Mouse (Mus musculus) heart, embryonic 13.5 days (tissue): ENCODE results near the gene Lgals1. TPM values are rescaled to one million over a fixed set of nuclear protein-coding genes. Genes with fewer than 3 reads are reported as not detected.
"Not testable (repeated sequence)": the region's sequence is repeated elsewhere in the genome, so short reads cannot be mapped to it uniquely, and the experiment has no call there.

Experiments
- ATAC-seq: fragments of 200-750 bp; cut with Nextera tagmentation; 2 replicates; pipeline ENCODE4 v1.8.0; 2017; ENCODE audit warnings: moderate TSS enrichment; ENCODE audit not compliant: insufficient number of reproducible peaks, low FRiP score, low TSS enrichment; ENCODE audit errors: extremely low read depth
- H3K27ac ChIP-seq: fragments of 300-500 bp; sonication (generic); replicated peaks from 2 replicates; pipeline ENCODE4 v1.5.1; 2015; ENCODE audit warnings: moderate library complexity, mild to moderate bottlenecking, inconsistent platforms
- H3K27me3 ChIP-seq: fragments of 300-500 bp; sonication (generic); replicated peaks from 2 replicates; pipeline ENCODE4 v1.6.1; 2015; ENCODE audit warnings: mild to moderate bottlenecking, inconsistent platforms
- H3K36me3 ChIP-seq: fragments of 300-500 bp; sonication (generic); 2 replicates; pipeline ENCODE4 v1.6.1; 2015; ENCODE audit warnings: mild to moderate bottlenecking, inconsistent platforms
- H3K4me1 ChIP-seq: fragments of 300-500 bp; sonication (generic); 2 replicates; pipeline ENCODE4 v1.6.1; 2015; ENCODE audit warnings: inconsistent platforms
- H3K4me2 ChIP-seq: fragments of 300-500 bp; sonication (generic); 2 replicates; pipeline ENCODE4 v1.6.1; 2015; ENCODE audit warnings: inconsistent platforms, mild to moderate bottlenecking, moderate library complexity
- H3K4me3 ChIP-seq: fragments of 300-500 bp; sonication (generic); 2 replicates; pipeline ENCODE4 v1.5.1; 2015; ENCODE audit warnings: moderate library complexity, mild to moderate bottlenecking, inconsistent platforms
- H3K9ac ChIP-seq: fragments of 300-500 bp; sonication (generic); 2 replicates; pipeline ENCODE4 v1.6.1; 2015; ENCODE audit warnings: inconsistent platforms, mild to moderate bottlenecking, moderate library complexity
- H3K9me3 ChIP-seq: fragments of 300-500 bp; sonication (generic); 2 replicates; pipeline ENCODE4 v1.6.1; 2016; ENCODE audit warnings: inconsistent platforms
- WGBS: fragments of 180-500 bp; shearing (Covaris S2); methylation state at CpG from one replicate; pipeline ENCODE4 v1.1.7; 2015; ENCODE audit warnings: mixed read lengths; 5-methylcytosine and 5-hydroxymethylcytosine counted together
- polyA plus RNA-seq: library from polyadenylated mRNA; unstranded; fragments of >200 nt; fragmentation: Nextera tagmentation; extraction: Ambion mirVana; gene quantifications from 2 replicates; pipeline ENCODE4 v1.2.1, GENCODE M21; 2015

Lgals1 gene
- polyA plus RNA-seq, result 798 and 814 TPM in 2 replicates

DNA sequence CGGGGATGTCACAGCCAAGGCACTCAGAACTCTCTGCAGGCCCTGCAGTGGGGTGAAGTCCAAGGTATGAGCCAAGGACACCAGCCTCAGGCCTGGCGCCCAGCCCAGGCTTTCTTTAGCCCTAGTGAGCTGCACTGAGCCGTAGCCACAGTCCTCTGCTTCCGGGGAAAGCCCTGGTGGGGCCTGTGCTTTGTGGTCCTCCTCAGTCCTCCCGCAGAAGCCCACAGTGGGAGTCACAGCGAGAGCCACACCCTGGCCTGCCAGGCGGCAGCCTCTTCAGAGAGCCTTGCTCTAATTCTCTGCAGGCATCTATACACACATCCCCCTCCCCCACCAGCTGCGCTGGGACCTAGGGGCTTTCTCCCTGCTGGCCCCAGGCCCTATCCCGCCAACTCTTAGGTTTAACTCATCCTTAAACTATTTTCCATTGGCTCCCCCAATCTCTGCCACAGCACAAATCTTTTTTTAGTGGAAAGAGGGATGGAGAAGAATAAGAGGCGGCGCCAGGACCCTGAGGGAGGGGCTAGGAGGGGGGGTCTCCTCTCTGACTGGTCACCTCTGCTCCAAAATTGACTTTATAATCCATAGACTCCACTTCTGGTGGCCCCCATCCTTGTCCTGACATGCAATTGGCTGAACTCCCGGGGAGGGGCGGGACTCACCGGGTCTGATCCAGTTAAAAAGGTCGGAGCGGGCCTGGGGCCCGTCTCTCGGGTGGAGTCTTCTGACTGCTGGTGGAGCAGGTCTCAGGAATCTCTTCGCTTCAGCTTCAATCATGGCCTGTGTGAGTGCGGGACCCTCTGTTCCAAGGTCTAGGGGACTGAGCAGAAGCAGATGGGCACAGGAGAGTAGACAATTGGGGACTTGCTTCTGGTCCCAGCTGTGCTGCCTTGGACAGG is at the start of gene Lgals1:
Lgals1 (plus strand) TSS at position 705 of the 899 bp plus-strand sequence.
- Histone ChIP-seq H3K4me1 (peaks cover 45% of the 10 kb centered on the region), H3K27me3 (no peaks in the 10 kb centered on the region), H3K4me3 (peak within 1 kb of the TSS; percentile 60), H3K9me3 (no peaks in the 10 kb centered on the region), H3K4me2 (peak within 1 kb of the TSS; percentile 86), H3K36me3 (peaks cover 19% of the 10 kb centered on the region), H3K9ac (peak within 1 kb of the TSS; percentile 85), H3K27ac (peak within 1 kb of the TSS; percentile 96)
- WGBS, result 6% methylated on average over 20 of the region's 20 CpGs
- ATAC-seq, result peak; percentile 56

- ATAC-seq, result peak; percentile 88
- Histone ChIP-seq H3K4me1 (peaks cover 48% of the 10 kb centered on the region), H3K27me3 (no peaks in the 10 kb centered on the region)
These were observed 49.3 kb upstream of the Lgals1 start, which contains the start of gene Gga1 for GRCm38 (mm10) chr15:78876991-78877809. TSS of gene Gga1 (plus strand) at chr15:78877190.

DNA sequence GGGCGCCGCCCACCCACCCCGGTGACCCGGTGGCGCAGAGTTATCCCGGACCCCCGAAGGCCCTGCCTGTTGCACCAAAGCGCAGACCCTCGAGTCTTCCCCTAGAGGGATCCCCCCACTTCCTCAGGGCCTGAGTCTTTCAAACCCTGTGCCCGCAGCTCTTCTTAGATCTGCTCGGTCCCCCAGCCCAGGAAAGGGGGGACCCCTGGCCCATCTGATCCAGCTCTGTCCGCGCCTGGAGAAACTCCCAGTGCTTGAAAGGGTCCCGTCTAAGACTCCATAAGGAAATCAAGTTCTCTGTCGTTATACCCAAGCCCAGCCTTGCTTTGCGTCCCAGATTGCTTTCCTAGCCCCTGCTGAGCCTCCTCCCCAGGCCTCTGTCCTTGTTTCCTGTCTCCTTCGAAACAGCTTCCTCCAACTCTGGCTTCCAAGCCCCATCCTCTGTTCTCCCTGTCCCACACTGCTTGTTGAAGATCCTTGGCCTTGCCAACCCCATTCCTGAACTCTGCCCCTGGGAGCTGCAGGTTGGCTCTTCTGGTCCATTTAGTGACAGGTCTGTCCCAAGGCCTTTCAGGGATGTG is 48.6 kb upstream of the Lgals1 start:
- Histone ChIP-seq H3K4me1 (peaks cover 48% of the 10 kb centered on the region), H3K4me2 (peak overlapping the region; percentile 78), H3K36me3 (peaks cover 32% of the 10 kb centered on the region), H3K4me3 (peak overlapping the region; percentile 71), H3K27ac (peak overlapping the region; percentile 99), H3K27me3 (no peaks in the 10 kb centered on the region), H3K9ac (peak overlapping the region; percentile 98), H3K9me3 (no peaks in the 10 kb centered on the region)
- WGBS, result 0% methylated on average over 17 of the region's 17 CpGs
- peak; percentile 9; the same call in 1 of the 2 replicates for ATAC-seq

More at GRCm38 (mm10) chr15:78876991-78877809, 49.3 kb upstream of the Lgals1 start, which contains the start of gene Gga1:
- peak within 1 kb of the TSS; percentile 71 for H3K4me3 ChIP-seq
- peak within 1 kb of the TSS; percentile 99 for H3K27ac ChIP-seq
- WGBS, result under 1% methylated on average over 84 of the region's 95 CpGs
- peak within 1 kb of the TSS; percentile 98 for H3K9ac ChIP-seq
- H3K36me3 ChIP-seq, result peaks cover 25% of the 10 kb centered on the region
- no peaks in the 10 kb centered on the region for H3K9me3 ChIP-seq
- peak within 1 kb of the TSS; percentile 78 for H3K4me2 ChIP-seq

GRCm38 (mm10) chr15:78878792-78879516 is 47.6 kb upstream of the Lgals1 start:
- Histone ChIP-seq H3K27ac (peak overlapping the region; percentile 29), H3K36me3 (peaks cover 42% of the 10 kb centered on the region), H3K9ac (peak overlapping the region; percentile 54), H3K4me2 (peak overlapping the region; percentile 78), H3K4me1 (peaks cover 43% of the 10 kb centered on the region)
- H3K9me3 ChIP-seq, ATAC-seq, H3K4me3 ChIP-seq, H3K27me3 ChIP-seq: not testable (repeated sequence)
- WGBS, result 43% methylated on average over 7 of the region's 7 CpGs

- no peak for ATAC-seq
- Histone ChIP-seq H3K4me2 (no peak overlapping the region), H3K27me3 (no peaks in the 10 kb centered on the region), H3K9me3 (no peaks in the 10 kb centered on the region), H3K9ac (no peak overlapping the region; the same call in 1 of the 2 replicates), H3K4me3 (no peak overlapping the region), H3K36me3 (peaks cover 57% of the 10 kb centered on the region), H3K4me1 (peaks cover 39% of the 10 kb centered on the region), H3K27ac (no peak overlapping the region)
- 86% methylated on average over 8 of the region's 8 CpGs for WGBS
These were observed 46.1 kb upstream of the Lgals1 start for GRCm38 (mm10) chr15:78880432-78880831.

DNA sequence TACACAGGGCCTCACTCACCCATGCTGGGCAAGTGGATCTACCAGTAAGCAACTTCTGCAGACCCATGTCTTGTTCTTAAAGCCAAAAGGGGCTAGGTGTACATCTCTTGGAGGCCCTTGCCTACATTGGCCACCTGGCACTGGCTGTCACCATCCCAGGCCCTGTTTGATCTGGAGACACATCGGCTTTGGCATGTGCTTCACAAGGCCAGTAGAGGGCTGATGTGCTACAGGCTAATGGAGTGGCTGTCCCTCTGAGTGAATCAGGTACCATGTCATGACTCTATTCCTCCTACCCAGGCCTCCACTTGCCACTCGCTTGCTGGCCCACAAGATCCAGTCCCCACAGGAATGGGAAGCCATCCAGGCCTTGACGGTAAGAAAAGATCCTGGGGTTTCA is 44.7 kb upstream of the Lgals1 start:
- H3K9ac ChIP-seq, result no peak overlapping the region
- no peaks in the 10 kb centered on the region for H3K9me3 ChIP-seq
- no peak overlapping the region for H3K4me2 ChIP-seq
- H3K36me3 ChIP-seq, result peaks cover 71% of the 10 kb centered on the region
- peaks cover 27% of the 10 kb centered on the region for H3K4me1 ChIP-seq
- WGBS, result 67% methylated on average over 3 of the region's 3 CpGs
- no peak for ATAC-seq
- no peak overlapping the region for H3K27ac ChIP-seq
- H3K4me3 ChIP-seq, result no peak overlapping the region
- no peaks in the 10 kb centered on the region for H3K27me3 ChIP-seq

- 32% methylated on average over 12 of the region's 13 CpGs for WGBS
- Histone ChIP-seq H3K27me3 (no peaks in the 10 kb centered on the region), H3K4me3 (no peak overlapping the region), H3K9me3 (no peaks in the 10 kb centered on the region), H3K9ac (peak overlapping the region; percentile 58), H3K27ac (0 out of 2 replicates have a peak overlapping the region, but pooled peaks have one; percentile 53), H3K36me3 (peaks cover 98% of the 10 kb centered on the region), H3K4me2 (peak overlapping the region; percentile 7; the same call in 1 of the 2 replicates), H3K4me1 (peaks cover 54% of the 10 kb centered on the region)
- ATAC-seq, result no peak
These were observed 37.1 kb upstream of the Lgals1 start for GRCm38 (mm10) chr15:78889401-78889853.

- Histone ChIP-seq H3K9ac (peak overlapping the region; percentile 58), H3K27ac (peak overlapping the region; percentile 29), H3K36me3 (peaks cover 79% of the 10 kb centered on the region), H3K4me3 (no peak overlapping the region), H3K9me3 (no peaks in the 10 kb centered on the region), H3K4me2 (peak overlapping the region; percentile 11), H3K27me3 (no peaks in the 10 kb centered on the region), H3K4me1 (peaks cover 85% of the 10 kb centered on the region)
- WGBS, result 23% methylated on average over 7 of the region's 7 CpGs
- ATAC-seq, result peak; percentile 21; the same call in 1 of the 2 replicates
These were observed 34.1 kb upstream of the Lgals1 start for GRCm38 (mm10) chr15:78892440-78892839.

DNA sequence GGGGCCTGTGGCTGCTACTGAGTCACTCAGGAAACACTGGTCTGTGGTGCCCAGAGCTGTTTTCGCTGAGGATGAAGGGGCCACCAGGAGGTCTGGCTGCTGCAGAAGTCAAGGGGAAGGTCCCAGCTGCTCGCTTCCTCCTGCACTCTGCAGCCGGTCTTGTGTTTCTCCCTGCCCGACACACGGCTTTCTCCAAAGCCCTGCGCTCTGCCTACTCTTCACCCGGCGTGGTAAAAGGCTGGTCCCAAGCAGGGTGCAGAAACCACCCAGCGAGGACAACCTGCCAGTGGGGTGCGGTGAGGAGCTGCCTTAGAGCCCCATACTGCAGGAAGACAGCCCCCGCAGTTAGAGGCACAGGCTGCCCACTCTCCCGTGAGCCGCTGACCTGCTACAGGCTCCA is 31.8 kb upstream of the Lgals1 start:
- no peaks in the 10 kb centered on the region for H3K9me3 ChIP-seq
- 63% methylated on average over 13 of the region's 13 CpGs for WGBS
- peak overlapping the region; percentile 67 for H3K9ac ChIP-seq
- no peak for ATAC-seq
- peak overlapping the region; percentile 78 for H3K27ac ChIP-seq
- H3K4me2 ChIP-seq, result peak overlapping the region; percentile 7; the same call in 1 of the 2 replicates
- H3K4me1 ChIP-seq, result peaks cover 88% of the 10 kb centered on the region
- H3K36me3 ChIP-seq, result peaks cover 56% of the 10 kb centered on the region
- no peak overlapping the region for H3K4me3 ChIP-seq
- no peaks in the 10 kb centered on the region for H3K27me3 ChIP-seq

DNA sequence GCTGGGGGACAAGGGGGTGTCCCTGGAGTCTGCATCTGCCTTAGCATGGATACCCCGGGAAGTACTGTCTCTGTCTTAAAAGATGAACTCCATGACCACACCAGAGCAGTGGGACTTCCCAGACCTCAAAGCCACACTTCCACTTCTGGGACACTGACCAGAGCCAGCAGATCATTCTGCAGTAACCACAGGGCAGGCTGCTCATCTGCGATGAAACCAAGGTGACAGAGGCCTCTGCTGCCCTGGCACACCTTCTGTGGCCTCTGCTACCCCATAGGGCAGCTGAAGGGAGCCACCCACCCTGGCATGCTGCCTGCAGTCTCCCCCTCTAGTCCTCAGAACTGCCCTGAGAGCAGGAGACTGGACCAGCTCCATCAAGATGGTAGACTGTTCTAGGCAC is 30.8 kb upstream of the Lgals1 start:
- H3K9ac ChIP-seq, result no peak overlapping the region
- peaks cover 46% of the 10 kb centered on the region for H3K36me3 ChIP-seq
- no peaks in the 10 kb centered on the region for H3K27me3 ChIP-seq
- ATAC-seq, result no peak
- no peak overlapping the region for H3K4me2 ChIP-seq
- H3K9me3 ChIP-seq, result no peaks in the 10 kb centered on the region
- no peak overlapping the region for H3K27ac ChIP-seq
- WGBS, result 73% methylated on average over 2 of the region's 2 CpGs
- peaks cover 91% of the 10 kb centered on the region for H3K4me1 ChIP-seq
- no peak overlapping the region for H3K4me3 ChIP-seq
